In the genomic region with DNA sequence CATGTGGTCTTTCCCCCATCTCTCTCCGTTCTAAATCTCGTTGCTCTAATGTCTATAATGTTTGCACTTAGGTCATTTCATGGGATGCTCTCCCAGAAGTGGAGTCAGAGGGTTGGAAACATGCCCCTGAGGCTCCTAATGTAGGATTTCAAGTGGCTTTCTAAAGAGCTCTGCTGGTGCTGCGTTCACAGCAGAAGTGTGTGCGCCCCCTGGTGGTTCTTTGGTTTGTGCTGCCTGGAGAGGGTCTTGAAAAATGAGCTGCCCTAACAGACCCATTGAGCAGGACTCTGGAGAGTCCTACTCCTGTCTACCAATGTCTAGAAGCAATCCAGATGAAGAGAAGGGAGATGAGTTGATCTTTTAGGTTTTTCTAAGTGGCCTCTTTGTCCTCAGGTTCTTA, we compare ENCODE assay signal across 8 mouse cellular contexts. TPM values are rescaled to one million over a fixed set of nuclear protein-coding genes. Genes with fewer than 3 reads are reported as not detected.
DNase-seq lines count a peak whose midpoint lies in the region; ATAC-seq lines count a peak whose summit lies in the region.

No protein-coding gene starts in this region.

- no peak overlapping the region for H3K27ac ChIP-seq in liver, embryonic 12.5 days

- H3K4me3 ChIP-seq in liver, embryonic 12.5 days = no peak overlapping the region

- no peak overlapping the region for H3K9ac ChIP-seq in liver, embryonic 12.5 days

- H3K36me3 ChIP-seq in liver, embryonic 12.5 days = no peaks in the 10 kb centered on the region

- WGBS in liver, embryonic 12.5 days (ENCODE audit: insufficient replicate concordance) = 7% methylated on average over 4 of the region's 4 CpGs

- H3K4me1 ChIP-seq in liver, embryonic 12.5 days = no peaks in the 10 kb centered on the region

- H3K9me3 ChIP-seq in liver, embryonic 12.5 days (replicated peaks) = no peaks in the 10 kb centered on the region

- H3K4me2 ChIP-seq in liver, embryonic 12.5 days = no peak overlapping the region

- peak; percentile 85 for DNase-seq in liver
- peak; percentile 28 for DNase-seq in cerebellum, adult 11-12 months
- peak; percentile 85 for DNase-seq in forelimb bud, embryonic 11.5 days (ENCODE audit: low read depth, low spot score)
- peak; percentile 74 to 89 for DNase-seq in kidney, postnatal 25 days
- DNase-seq in lung, adult 18-20 months = peak; percentile 49 to 64
- DNase-seq in retina, adult 2 months (ENCODE audit: low read depth, low spot score) = peak; percentile 41
- peak; percentile 76 for DNase-seq in thymus, postnatal 25 days

- H3K27me3 ChIP-seq in liver, embryonic 12.5 days (replicated peaks) = peaks cover 23% of the 10 kb centered on the region; the same call in 1 of the 2 replicates

- ATAC-seq in liver, embryonic 12.5 days = no peak

RNA-seq across cellular contexts. Expression of gene Tcl1b2, which starts 41.8 kb away (rescaled TPM):
- not detected in 2 replicates for polyA plus RNA-seq in liver, embryonic 12.5 days (2016; fragmentation: Nextera tagmentation; extraction: Ambion mirVana)

RNA-seq across cellular contexts. Expression of gene Tcl1b1, which starts 55.5 kb away (rescaled TPM):
- not detected in 2 replicates for polyA plus RNA-seq in liver, embryonic 12.5 days (2016; fragmentation: Nextera tagmentation; extraction: Ambion mirVana)

Comparison
In these comparisons a context has a peak if more than half of its experiments do, and no peak if none do; other contexts are left out.
1. DNase-seq: peak in every context shown above with its lines; median percentile 85 in liver; 85 in forelimb bud, embryonic 11.5 days; 82 in kidney, postnatal 25 days; 76 in thymus, postnatal 25 days; 56 in lung, adult 18-20 months; 41 in retina, adult 2 months; 28 in cerebellum, adult 11-12 months.